Mouse (Mus musculus) cerebellum, adult 2 months (tissue): ENCODE data around the gene Cog5.

Source experiments
- CTCF ChIP-seq: fragments of 200-500 bp; IDR thresholded peaks from 2 replicates; pipeline ENCODE4 v1.5.1; 2011; ENCODE audit warnings: low read depth, mild to moderate bottlenecking, control low read depth, low read length, moderate library complexity, borderline replicate concordance; ENCODE audit not compliant: insufficient read depth
- POLR2A ChIP-seq: fragments of 200-500 bp; IDR thresholded peaks from 2 replicates; pipeline ENCODE4 v1.6.1; 2011; ENCODE audit warnings: low read length, control low read depth, borderline replicate concordance; ENCODE audit not compliant: insufficient read depth

DNA sequence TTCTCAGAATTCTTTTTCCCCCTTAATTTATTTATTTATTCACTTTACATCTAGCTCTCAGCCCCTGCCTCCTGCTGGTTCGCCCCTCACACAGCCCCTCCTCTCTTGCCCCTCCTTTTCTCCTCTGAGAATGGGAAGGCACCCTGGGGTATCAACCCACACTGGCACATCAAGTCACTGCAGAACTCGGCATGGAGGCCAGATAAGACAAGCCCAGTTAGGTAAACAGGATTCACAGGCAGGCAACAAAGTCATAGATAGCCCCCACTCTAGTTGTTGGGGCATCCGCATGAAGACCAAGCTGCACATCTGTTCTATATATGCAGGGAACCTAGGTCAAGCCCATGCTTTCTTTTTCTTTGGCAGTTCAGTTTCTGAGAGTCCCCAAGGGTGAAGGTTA lies 12.5 kb downstream of the Cog5 start:
- TF ChIP-seq POLR2A (no peak), CTCF (no peak)
